Comparison of ENCODE assay signal across 16 mouse cellular contexts in the genomic region with DNA sequence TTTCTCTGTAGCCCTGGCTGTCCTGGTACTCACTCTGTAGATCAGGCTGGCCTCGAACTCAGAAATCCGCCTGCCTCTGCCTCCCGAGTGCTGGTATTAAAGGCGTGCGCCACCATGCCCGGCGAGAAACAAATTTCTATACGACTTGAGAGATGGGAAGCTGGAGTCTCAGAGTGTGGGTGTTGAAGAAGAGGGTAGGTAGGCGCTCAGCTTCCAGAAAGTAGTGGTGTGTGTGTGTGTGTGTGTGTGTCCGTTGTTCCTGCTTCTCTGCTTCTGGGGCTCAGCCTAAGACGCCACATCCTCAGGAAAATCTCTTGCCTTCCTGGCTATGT. TPM values are rescaled to one million over a fixed set of nuclear protein-coding genes. Genes with fewer than 3 reads are reported as not detected.
DNase-seq lines count a peak whose midpoint lies in the region; ATAC-seq and TF ChIP-seq lines count a peak whose summit lies in the region.
"Not testable (repeated sequence)": the region's sequence is repeated elsewhere in the genome, so short reads cannot be mapped to it uniquely, and the experiment has no call there.
"Had no signal": no experiment of that assay in that cellular context is flagged by ENCODE, and none has a peak within 500 bp of the region (broad histone marks: within the 10 kb centered on the region; RNA-seq: fewer than 3 reads in every experiment).

No protein-coding gene starts in this region.

- H3K27me3 ChIP-seq in MEL (ENCODE audit: control insufficient read depth in 1 of 2, insufficient read depth in 2 of 2, low read length in 2 of 2); embryonic facial prominence, embryonic 15.5 days; heart, embryonic 11.5 days (ENCODE audit: control insufficient read depth, insufficient read depth, low read length); kidney, postnatal 0 days (ENCODE audit: insufficient read depth, low read length); liver, embryonic 16.5 days (ENCODE audit: control insufficient read depth, insufficient read depth, low read depth, low read length): not testable (repeated sequence)
- peaks cover 17% of the 10 kb centered on the region; the same call in 1 of the 2 replicates for H3K27me3 ChIP-seq in hindbrain, embryonic 10.5 days (ENCODE audit: insufficient read depth, poor library complexity, severe bottlenecking)
- peaks cover 29% of the 10 kb centered on the region for H3K27me3 ChIP-seq in midbrain, embryonic 10.5 days (ENCODE audit: low read depth, poor library complexity, severe bottlenecking)

- H3K36me3 ChIP-seq in MEL (ENCODE audit: control insufficient read depth in 1 of 2, insufficient read depth in 2 of 2, low read length in 2 of 2): peaks cover 0 to 12% of the 10 kb centered on the region in 2 experiments; a peak in 2 of 4 replicates
- not testable (repeated sequence) for H3K36me3 ChIP-seq in embryonic facial prominence, embryonic 15.5 days; heart, embryonic 11.5 days (ENCODE audit: control insufficient read depth, insufficient read depth, low read length); hindbrain, embryonic 10.5 days; kidney, postnatal 0 days (ENCODE audit: insufficient read depth, low read length); liver, embryonic 16.5 days (ENCODE audit: control insufficient read depth, insufficient read depth); midbrain, embryonic 10.5 days

- H3K79me2 ChIP-seq in MEL (ENCODE audit: control insufficient read depth, insufficient read depth, low read length, poor library complexity): not testable (repeated sequence)

- TF ChIP-seq RAD21 in MEL (IDR thresholded peaks at IDR 0.05; ENCODE audit: low read depth, low read length): not testable (repeated sequence)

- not testable (repeated sequence) for ATAC-seq in embryonic facial prominence, embryonic 15.5 days (ENCODE audit: insufficient number of reproducible peaks, low FRiP score, low TSS enrichment, low read depth); heart, embryonic 11.5 days (replicated peaks; ENCODE audit: insufficient number of reproducible peaks, low FRiP score, low TSS enrichment); kidney, postnatal 0 days (replicated peaks; ENCODE audit: low FRiP score, low read depth); liver, embryonic 16.5 days (ENCODE audit: low read depth)

- H3K4me3 ChIP-seq in MEL (ENCODE audit: control insufficient read depth in 1 of 2, insufficient read depth in 1 of 2, low read depth in 2 of 2, low read length in 2 of 2): peak overlapping the region in 1 of 2 experiments; percentile 45; a peak in 1 of 4 replicates
- H3K4me3 ChIP-seq in embryonic facial prominence, embryonic 15.5 days (replicated peaks); heart, embryonic 11.5 days (ENCODE audit: low read depth, low read length); kidney, postnatal 0 days (replicated peaks; ENCODE audit: low read depth, low read length): not testable (repeated sequence)
- peak overlapping the region; percentile 34 for H3K4me3 ChIP-seq in hindbrain, embryonic 10.5 days
- peak overlapping the region; percentile 53 for H3K4me3 ChIP-seq in liver, embryonic 16.5 days (ENCODE audit: low read depth, low read length)
- H3K4me3 ChIP-seq in midbrain, embryonic 10.5 days: peak overlapping the region; percentile 36

- peak; percentile 48 for DNase-seq in MEL (ENCODE audit: low read depth, low spot score)
- not testable (repeated sequence) for DNase-seq in hindbrain, embryonic 10.5 days (ENCODE audit: low spot score); kidney, postnatal 0 days (ENCODE audit: low spot score); midbrain, embryonic 10.5 days (ENCODE audit: low spot score)

- not testable (repeated sequence) for TF ChIP-seq CTCF in MEL (IDR thresholded peaks at IDR 0.05 in 2 of 3, conservative IDR thresholded peaks at IDR 0.05 in 1 of 3; ENCODE audit: control insufficient read depth in 1 of 3, insufficient read depth in 1 of 3, low read depth in 2 of 3, low read length in 3 of 3, poor library complexity in 1 of 3, severe bottlenecking in 1 of 3); kidney, postnatal 0 days (IDR thresholded peaks at IDR 0.05; ENCODE audit: low read depth)

- H3K9ac ChIP-seq in MEL (ENCODE audit: control insufficient read depth, low read depth, low read length, poor library complexity, severe bottlenecking); embryonic facial prominence, embryonic 15.5 days; heart, embryonic 11.5 days (ENCODE audit: low read depth, low read length); kidney, postnatal 0 days (ENCODE audit: low read depth, low read length): not testable (repeated sequence)
- peak overlapping the region; percentile 19; the same call in 1 of the 2 replicates for H3K9ac ChIP-seq in liver, embryonic 16.5 days (ENCODE audit: low read depth, low read length)

- TF ChIP-seq EP300 in MEL (IDR thresholded peaks at IDR 0.05; ENCODE audit: low read depth in 1 of 2, low read length in 2 of 2): not testable (repeated sequence)

- TF ChIP-seq POLR2A in MEL (IDR thresholded peaks at IDR 0.05; ENCODE audit: control insufficient read depth in 1 of 2, insufficient read depth in 1 of 2, low read depth in 1 of 2, low read length in 2 of 2, poor library complexity in 1 of 2): not testable (repeated sequence)

- H3K4me1 ChIP-seq in MEL (ENCODE audit: control insufficient read depth in 1 of 2, insufficient read depth in 2 of 2, low read length in 2 of 2): peaks cover 11 to 14% of the 10 kb centered on the region in 2 experiments
- H3K4me1 ChIP-seq in embryonic facial prominence, embryonic 15.5 days; heart, embryonic 11.5 days (ENCODE audit: control insufficient read depth, insufficient read depth, low read length); hindbrain, embryonic 10.5 days (replicated peaks); kidney, postnatal 0 days (replicated peaks; ENCODE audit: insufficient read depth, low read length): not testable (repeated sequence)
- peaks cover 29% of the 10 kb centered on the region for H3K4me1 ChIP-seq in liver, embryonic 16.5 days (ENCODE audit: control insufficient read depth, low read depth, low read length)
- peaks cover 20% of the 10 kb centered on the region for H3K4me1 ChIP-seq in midbrain, embryonic 10.5 days

- peak overlapping the region; percentile 27; the same call in 1 of the 2 replicates for H3K4me2 ChIP-seq in embryonic facial prominence, embryonic 15.5 days (replicated peaks)
- peak overlapping the region; percentile 57 for H3K4me2 ChIP-seq in heart, embryonic 11.5 days
- peak overlapping the region; percentile 27; the same call in 1 of the 2 replicates for H3K4me2 ChIP-seq in kidney, postnatal 0 days (ENCODE audit: low read length)
- peak overlapping the region; percentile 80 for H3K4me2 ChIP-seq in liver, embryonic 16.5 days (ENCODE audit: low read depth, low read length)

- WGBS in embryonic facial prominence, embryonic 15.5 days: 49% methylated on average over 11 of the region's 11 CpGs
- WGBS in heart, embryonic 11.5 days (ENCODE audit: insufficient replicate concordance): 56% methylated on average over 11 of the region's 11 CpGs
- WGBS in hindbrain, embryonic 10.5 days: 48% methylated on average over 11 of the region's 11 CpGs
- 55% methylated on average over 11 of the region's 11 CpGs for WGBS in kidney, postnatal 0 days
- WGBS in liver, embryonic 16.5 days (ENCODE audit: insufficient replicate concordance): 38% methylated on average over 11 of the region's 11 CpGs
- 53% methylated on average over 11 of the region's 11 CpGs for WGBS in midbrain, embryonic 10.5 days

- H3K27ac ChIP-seq in MEL (ENCODE audit: control insufficient read depth, low read depth, low read length); embryonic facial prominence, embryonic 15.5 days (replicated peaks); heart, embryonic 11.5 days (ENCODE audit: low read depth, low read length); hindbrain, embryonic 10.5 days; kidney, postnatal 0 days; liver, embryonic 16.5 days (ENCODE audit: low read length): not testable (repeated sequence)
- H3K27ac ChIP-seq in midbrain, embryonic 10.5 days (replicated peaks): peak overlapping the region; percentile 78; the same call in 1 of the 2 replicates

- H3K9me3 ChIP-seq in MEL (replicated peaks; ENCODE audit: insufficient read depth, low read length); embryonic facial prominence, embryonic 15.5 days (replicated peaks); heart, embryonic 11.5 days (replicated peaks; ENCODE audit: control insufficient read depth, low read length); hindbrain, embryonic 10.5 days; kidney, postnatal 0 days (replicated peaks; ENCODE audit: low read length); liver, embryonic 16.5 days (replicated peaks; ENCODE audit: control insufficient read depth, low read length); midbrain, embryonic 10.5 days (replicated peaks): not testable (repeated sequence)

RNA-seq across cellular contexts. Expression of a gene that starts 3.5 kb away (rescaled TPM):
- not detected in 2 replicates for total RNA-seq in MEL (2012; rRNA removed)
- not detected for polyA plus RNA-seq in MEL (2012; ENCODE audit: insufficient read depth in 1 of 2, insufficient read length in 2 of 2, low read depth in 1 of 2, low replicate concordance in 2 of 2, missing spikeins in 1 of 2)
- polyA plus RNA-seq in embryonic facial prominence, embryonic 15.5 days (2015; fragmentation: Nextera tagmentation; extraction: Ambion mirVana): not detected in 2 replicates
- polyA plus RNA-seq in heart, embryonic 11.5 days (2014; fragmentation: Nextera tagmentation; extraction: Ambion mirVana): 1.5 TPM in 1 of 2 replicates, not detected in the other
- not detected in 2 replicates for polyA plus RNA-seq in hindbrain, embryonic 10.5 days (2016; fragmentation: Nextera tagmentation; extraction: Ambion mirVana)
- polyA plus RNA-seq in kidney, postnatal 0 days (2015; fragmentation: Nextera tagmentation; extraction: Ambion mirVana): 0.13 TPM in 1 of 2 replicates, not detected in the other
- polyA plus RNA-seq in liver, embryonic 16.5 days (2015; fragmentation: Nextera tagmentation; extraction: Ambion mirVana): 26.2 and 27.9 TPM in 2 replicates
- not detected in 2 replicates for polyA plus RNA-seq in midbrain, embryonic 10.5 days (2016; fragmentation: Nextera tagmentation; extraction: Ambion mirVana)
- total RNA-seq: adrenal gland, postnatal 14 days; heart, adult 18-20 months; heart, postnatal 4 days; left cerebral cortex, adult 18-20 months; left cerebral cortex, postnatal 36 days; midbrain, postnatal 0 days had no signal
- polyA plus RNA-seq: forebrain, embryonic 13.5 days; hindbrain, embryonic 16.5 days; midbrain, postnatal 0 days; stomach, postnatal 0 days had no signal

RNA-seq across cellular contexts. Expression of a gene that starts 7.6 kb away (rescaled TPM):
- total RNA-seq in MEL (2012; rRNA removed): not detected in 2 replicates
- polyA plus RNA-seq in MEL (2012; ENCODE audit: insufficient read depth in 1 of 2, insufficient read length in 2 of 2, low read depth in 1 of 2, low replicate concordance in 2 of 2, missing spikeins in 1 of 2): not detected
- 19.8 and 22.5 TPM in 2 replicates for polyA plus RNA-seq in embryonic facial prominence, embryonic 15.5 days (2015; fragmentation: Nextera tagmentation; extraction: Ambion mirVana)
- 15.2 and 16.4 TPM in 2 replicates for polyA plus RNA-seq in heart, embryonic 11.5 days (2014; fragmentation: Nextera tagmentation; extraction: Ambion mirVana)
- 15.4 and 24.5 TPM in 2 replicates for polyA plus RNA-seq in hindbrain, embryonic 10.5 days (2016; fragmentation: Nextera tagmentation; extraction: Ambion mirVana)
- 27.6 and 31.3 TPM in 2 replicates for polyA plus RNA-seq in kidney, postnatal 0 days (2015; fragmentation: Nextera tagmentation; extraction: Ambion mirVana)
- polyA plus RNA-seq in liver, embryonic 16.5 days (2015; fragmentation: Nextera tagmentation; extraction: Ambion mirVana): 10.4 and 11.5 TPM in 2 replicates
- 16.1 and 20.6 TPM in 2 replicates for polyA plus RNA-seq in midbrain, embryonic 10.5 days (2016; fragmentation: Nextera tagmentation; extraction: Ambion mirVana)

RNA-seq across cellular contexts. Expression of a gene that starts 8.5 kb away (rescaled TPM):
- total RNA-seq in MEL (2012; rRNA removed): 13.4 and 15.1 TPM in 2 replicates
- polyA plus RNA-seq in MEL (2012; ENCODE audit: insufficient read depth in 1 of 2, insufficient read length in 2 of 2, low read depth in 1 of 2, low replicate concordance in 2 of 2, missing spikeins in 1 of 2): 100 to 1,000 TPM in 1 of 2 experiments, not detected in 1; 136 TPM
- 12.4 and 13.4 TPM in 2 replicates for polyA plus RNA-seq in embryonic facial prominence, embryonic 15.5 days (2015; fragmentation: Nextera tagmentation; extraction: Ambion mirVana)
- 31.0 and 36.2 TPM in 2 replicates for polyA plus RNA-seq in heart, embryonic 11.5 days (2014; fragmentation: Nextera tagmentation; extraction: Ambion mirVana)
- 7.5 and 7.8 TPM in 2 replicates for polyA plus RNA-seq in hindbrain, embryonic 10.5 days (2016; fragmentation: Nextera tagmentation; extraction: Ambion mirVana)
- 13.7 and 16.3 TPM in 2 replicates for polyA plus RNA-seq in kidney, postnatal 0 days (2015; fragmentation: Nextera tagmentation; extraction: Ambion mirVana)
- 11.2 and 12.6 TPM in 2 replicates for polyA plus RNA-seq in liver, embryonic 16.5 days (2015; fragmentation: Nextera tagmentation; extraction: Ambion mirVana)
- 6.0 and 8.6 TPM in 2 replicates for polyA plus RNA-seq in midbrain, embryonic 10.5 days (2016; fragmentation: Nextera tagmentation; extraction: Ambion mirVana)

RNA-seq across cellular contexts. Expression of a gene that starts 18.6 kb away (rescaled TPM):
- total RNA-seq in MEL (2012; rRNA removed): 90.2 and 95.1 TPM in 2 replicates
- polyA plus RNA-seq in MEL (2012; ENCODE audit: insufficient read depth in 1 of 2, insufficient read length in 2 of 2, low read depth in 1 of 2, low replicate concordance in 2 of 2, missing spikeins in 1 of 2): 10 to 100 TPM in 1 of 2 experiments, not detected in 1; 97.6 TPM
- 33.4 and 34.2 TPM in 2 replicates for polyA plus RNA-seq in embryonic facial prominence, embryonic 15.5 days (2015; fragmentation: Nextera tagmentation; extraction: Ambion mirVana)
- 21.1 and 29.0 TPM in 2 replicates for polyA plus RNA-seq in heart, embryonic 11.5 days (2014; fragmentation: Nextera tagmentation; extraction: Ambion mirVana)
- 37.9 and 47.4 TPM in 2 replicates for polyA plus RNA-seq in hindbrain, embryonic 10.5 days (2016; fragmentation: Nextera tagmentation; extraction: Ambion mirVana)
- polyA plus RNA-seq in kidney, postnatal 0 days (2015; fragmentation: Nextera tagmentation; extraction: Ambion mirVana): 17.4 and 18.4 TPM in 2 replicates
- polyA plus RNA-seq in liver, embryonic 16.5 days (2015; fragmentation: Nextera tagmentation; extraction: Ambion mirVana): 7.0 and 8.1 TPM in 2 replicates
- polyA plus RNA-seq in midbrain, embryonic 10.5 days (2016; fragmentation: Nextera tagmentation; extraction: Ambion mirVana): 36.2 and 39.1 TPM in 2 replicates

RNA-seq across cellular contexts. Expression of a gene that starts 34.1 kb away (rescaled TPM):
- total RNA-seq in MEL (2012; rRNA removed): 74.1 and 76.4 TPM in 2 replicates
- 100 to 1,000 TPM in 1 of 2 experiments, not detected in 1; 212 TPM for polyA plus RNA-seq in MEL (2012; ENCODE audit: insufficient read depth in 1 of 2, insufficient read length in 2 of 2, low read depth in 1 of 2, low replicate concordance in 2 of 2, missing spikeins in 1 of 2)
- 134 and 141 TPM in 2 replicates for polyA plus RNA-seq in embryonic facial prominence, embryonic 15.5 days (2015; fragmentation: Nextera tagmentation; extraction: Ambion mirVana)
- polyA plus RNA-seq in heart, embryonic 11.5 days (2014; fragmentation: Nextera tagmentation; extraction: Ambion mirVana): 103 and 107 TPM in 2 replicates
- 166 and 173 TPM in 2 replicates for polyA plus RNA-seq in hindbrain, embryonic 10.5 days (2016; fragmentation: Nextera tagmentation; extraction: Ambion mirVana)
- 117 and 121 TPM in 2 replicates for polyA plus RNA-seq in kidney, postnatal 0 days (2015; fragmentation: Nextera tagmentation; extraction: Ambion mirVana)
- 55.5 and 55.8 TPM in 2 replicates for polyA plus RNA-seq in liver, embryonic 16.5 days (2015; fragmentation: Nextera tagmentation; extraction: Ambion mirVana)
- polyA plus RNA-seq in midbrain, embryonic 10.5 days (2016; fragmentation: Nextera tagmentation; extraction: Ambion mirVana): 148 and 166 TPM in 2 replicates

Comparison
In these comparisons a context has a peak if more than half of its experiments do, and no peak if none do; other contexts are left out.
1. H3K4me2 ChIP-seq: peak in every context shown above with its lines; median percentile 80 in liver, embryonic 16.5 days; 57 in heart, embryonic 11.5 days; 27 in embryonic facial prominence, embryonic 15.5 days; 27 in kidney, postnatal 0 days.
2. RNA of a gene that starts 3.5 kb away (polyA plus RNA-seq): 26.2 to 27.9 TPM in liver, embryonic 16.5 days; 1.5 TPM in heart, embryonic 11.5 days, 0.13 TPM in kidney, postnatal 0 days, not detected in MEL, not detected in embryonic facial prominence, embryonic 15.5 days, not detected in hindbrain, embryonic 10.5 days and not detected in midbrain, embryonic 10.5 days; every median in the first group is over 10 times any median in the second.
3. RNA of a gene that starts 7.6 kb away (polyA plus RNA-seq): 27.6 to 31.3 TPM in kidney, postnatal 0 days, 15.4 to 24.5 TPM in hindbrain, embryonic 10.5 days, 19.8 to 22.5 TPM in embryonic facial prominence, embryonic 15.5 days, 16.1 to 20.6 TPM in midbrain, embryonic 10.5 days, 15.2 to 16.4 TPM in heart, embryonic 11.5 days and 10.4 to 11.5 TPM in liver, embryonic 16.5 days; not detected in MEL; every median in the first group is over 10 times any median in the second.